8 mouse cellular contexts compared by ENCODE assay signal in genomic region chr10:81643449-81644055, GRCm38 (mm10). TPM values are rescaled to one million over a fixed set of nuclear protein-coding genes. Genes with fewer than 3 reads are reported as not detected.
DNase-seq lines count a peak whose midpoint lies in the region; ATAC-seq and TF ChIP-seq lines count a peak whose summit lies in the region.

No protein-coding gene starts in this region.

- H3K4me3 ChIP-seq in forebrain, embryonic 15.5 days = peak overlapping the region; percentile 54
- peak overlapping the region; percentile 96 for H3K4me3 ChIP-seq in lung, adult 2 months (replicated peaks; ENCODE audit: extremely low read depth, low read depth, low read length)

- ATAC-seq in forebrain, embryonic 15.5 days (replicated peaks) = peak; percentile 88
- ATAC-seq in neutrophil, adult 5-6 weeks (ENCODE audit: extremely low read depth, insufficient number of reproducible peaks, low FRiP score, poor library complexity, severe bottlenecking) = peak; percentile 77

- WGBS in forebrain, embryonic 15.5 days = under 1% methylated on average over 75 of the region's 75 CpGs
- WGBS in lung, adult 2 months = under 1% methylated on average over 75 of the region's 75 CpGs

- peak overlapping the region; percentile 72 for H3K4me2 ChIP-seq in forebrain, embryonic 15.5 days (replicated peaks)

- no peaks in the 10 kb centered on the region for H3K27me3 ChIP-seq in forebrain, embryonic 15.5 days

- peaks cover 21% of the 10 kb centered on the region for H3K4me1 ChIP-seq in forebrain, embryonic 15.5 days
- peaks cover 9% of the 10 kb centered on the region; the same call in 1 of the 2 replicates for H3K4me1 ChIP-seq in lung, adult 2 months (ENCODE audit: control insufficient read depth, insufficient read depth, low read length)

- peak overlapping the region; percentile 78 for H3K9ac ChIP-seq in forebrain, embryonic 15.5 days (replicated peaks)

- peak; percentile 91; the same call in 1 of the 2 replicates for TF ChIP-seq POLR2A in lung, adult 2 months (IDR thresholded peaks at IDR 0.05; ENCODE audit: borderline replicate concordance, extremely low read depth, low read depth, low read length)

- no peaks in the 10 kb centered on the region for H3K9me3 ChIP-seq in forebrain, embryonic 15.5 days

- H3K27ac ChIP-seq in forebrain, embryonic 15.5 days (replicated peaks) = peak overlapping the region; percentile 92

- peak; percentile 98 for DNase-seq in ES-CJ7 (ENCODE audit: low read depth, low spot score)
- peak; percentile 97 for DNase-seq in cerebellum, adult 11 months
- DNase-seq in heart, postnatal 25 days (ENCODE audit: low spot score) = peak; percentile 93
- peak; percentile 94 to 96 for DNase-seq in layer of hippocampus, adult 18-20 months (ENCODE audit: low spot score in 2 of 2)
- DNase-seq in lung, adult 2 months = peak; percentile 93
- peak; percentile 94 to 95 for DNase-seq in thymus, adult 18-20 months

- TF ChIP-seq CTCF in lung, adult 2 months (IDR thresholded peaks at IDR 0.05; ENCODE audit: insufficient read depth, low read length) = 0 out of 2 replicates have a peak, but pooled peaks have one; percentile 12

- no peaks in the 10 kb centered on the region for H3K36me3 ChIP-seq in forebrain, embryonic 15.5 days

- intact Hi-C loops in heart, postnatal 25 days (cut with DNase I) = loop anchor here (10.0 kb wide), 2 partner anchors 401 to 711 kb away; partner anchors contain the start of genes Gm4924 and Zfp873

RNA-seq across cellular contexts. Expression of gene Gm10778, which starts 5.3 kb away (rescaled TPM):
- polyA plus RNA-seq in forebrain, embryonic 15.5 days (2015; fragmentation: Nextera tagmentation; extraction: Ambion mirVana) = 6.3 and 6.9 TPM in 2 replicates
- 1 to 10 TPM; 1.7 to 3.0 TPM for total RNA-seq in heart, postnatal 25 days (2021)
- total RNA-seq in layer of hippocampus, adult 18-20 months (2021) = 1 to 10 TPM; 3.5 to 3.8 TPM
- 0.33 and 0.57 TPM in 2 replicates for polyA plus RNA-seq in lung, adult 2 months (2012; rRNA removed)
- 7.9 and 9.8 TPM in 2 replicates for total RNA-seq in neutrophil, adult 5-6 weeks (2017)

RNA-seq across cellular contexts. Expression of gene Ankrd24, which starts 15.2 kb away (rescaled TPM):
- 11.5 and 12.6 TPM in 2 replicates for polyA plus RNA-seq in forebrain, embryonic 15.5 days (2015; fragmentation: Nextera tagmentation; extraction: Ambion mirVana)
- 10 to 100 TPM in 1 of 2 experiments, 1 to 10 TPM in 1; 9.4 to 10.1 TPM for total RNA-seq in heart, postnatal 25 days (2021)
- total RNA-seq in layer of hippocampus, adult 18-20 months (2021) = 10 to 100 TPM; 36.9 to 37.8 TPM
- 22.7 and 28.4 TPM in 2 replicates for polyA plus RNA-seq in lung, adult 2 months (2012; rRNA removed)
- 0.58 and 0.98 TPM in 2 replicates for total RNA-seq in neutrophil, adult 5-6 weeks (2017)

RNA-seq across cellular contexts. Expression of gene Sirt6, which starts 16.0 kb away (rescaled TPM):
- polyA plus RNA-seq in forebrain, embryonic 15.5 days (2015; fragmentation: Nextera tagmentation; extraction: Ambion mirVana) = 56.5 and 56.7 TPM in 2 replicates
- 1 to 10 TPM; 8.0 to 8.5 TPM for total RNA-seq in heart, postnatal 25 days (2021)
- 10 to 100 TPM; 24.8 to 26.7 TPM for total RNA-seq in layer of hippocampus, adult 18-20 months (2021)
- 33.7 and 36.2 TPM in 2 replicates for polyA plus RNA-seq in lung, adult 2 months (2012; rRNA removed)
- 5.6 and 6.4 TPM in 2 replicates for total RNA-seq in neutrophil, adult 5-6 weeks (2017)

RNA-seq across cellular contexts. Expression of gene BC025920, which starts 37.5 kb away (rescaled TPM):
- polyA plus RNA-seq in forebrain, embryonic 15.5 days (2015; fragmentation: Nextera tagmentation; extraction: Ambion mirVana) = 3.0 and 3.1 TPM in 2 replicates
- 1 to 10 TPM; 1.9 to 2.8 TPM for total RNA-seq in heart, postnatal 25 days (2021)
- total RNA-seq in layer of hippocampus, adult 18-20 months (2021) = 1 to 10 TPM; 3.6 to 3.8 TPM
- 0.57 and 1.1 TPM in 2 replicates for polyA plus RNA-seq in lung, adult 2 months (2012; rRNA removed)
- total RNA-seq in neutrophil, adult 5-6 weeks (2017) = 5.0 and 5.8 TPM in 2 replicates

RNA-seq across cellular contexts. Expression of gene Tle6, which starts 42.7 kb away (rescaled TPM):
- polyA plus RNA-seq in forebrain, embryonic 15.5 days (2015; fragmentation: Nextera tagmentation; extraction: Ambion mirVana) = 3.0 and 4.2 TPM in 2 replicates
- 1 to 10 TPM; 6.7 to 7.4 TPM for total RNA-seq in heart, postnatal 25 days (2021)
- total RNA-seq in layer of hippocampus, adult 18-20 months (2021) = 1 to 10 TPM; 2.6 to 4.1 TPM
- 33.3 and 41.6 TPM in 2 replicates for polyA plus RNA-seq in lung, adult 2 months (2012; rRNA removed)
- total RNA-seq in neutrophil, adult 5-6 weeks (2017) = 1.9 TPM in 1 of 2 replicates, not detected in the other

Comparison
In these comparisons a context has a peak if more than half of its experiments do, and no peak if none do; other contexts are left out.
1. Peak in every context shown above with its lines: DNase-seq, ATAC-seq, H3K4me3 ChIP-seq and H3K27ac ChIP-seq.